Mouse (Mus musculus): ENCODE measurements at regions not wholly inside any gene's neighbourhood (a gene's known extent, or its start where the extent isn't known, plus 50 kb on each side); places are given as distances from the start of the nearest gene placed in this dataset.

DNA sequence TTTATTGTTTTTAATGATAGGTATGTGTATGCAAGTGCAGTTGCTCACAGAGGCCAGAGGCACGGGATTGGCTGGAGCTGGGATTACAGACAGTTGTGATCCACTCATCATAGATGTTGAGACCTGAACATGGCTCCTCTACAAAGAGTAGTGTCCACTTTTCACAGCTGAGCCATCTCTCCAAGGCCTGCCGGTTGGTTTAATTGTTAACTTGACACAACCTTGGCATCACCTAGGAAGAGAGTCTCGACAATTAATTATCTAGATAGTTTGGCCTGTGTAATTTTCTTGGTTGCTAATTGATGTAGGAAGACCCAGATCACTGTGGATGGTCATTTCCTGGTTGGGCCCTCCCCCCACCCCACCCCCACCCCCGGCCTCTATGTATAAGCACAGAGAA lies 111.1 kb upstream of the Kit start:
- in situ Hi-C loops (cut with MboI, MseI): no loop called here

DNA sequence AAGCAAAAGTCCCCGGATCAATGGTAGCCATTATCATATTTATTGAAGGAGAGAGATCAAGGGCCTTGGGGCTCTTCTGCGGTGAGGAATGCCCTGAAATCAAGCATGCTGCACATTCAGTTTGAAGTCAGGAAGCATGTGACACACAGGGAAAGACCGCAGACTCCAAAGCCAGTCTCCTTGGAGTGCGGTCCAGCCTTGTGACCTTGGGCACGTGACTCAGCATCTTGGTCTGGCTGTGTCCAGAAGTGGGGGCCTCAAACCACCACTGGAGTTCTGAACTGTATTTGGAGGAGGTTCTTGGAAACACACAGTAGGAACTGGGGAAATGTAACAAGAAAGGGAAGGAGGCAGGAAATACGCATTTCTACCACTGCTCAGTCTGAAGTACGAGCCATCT lies 109.0 kb upstream of the Kit start:
- in situ Hi-C loops (cut with MboI, MseI): no loop called here

DNA sequence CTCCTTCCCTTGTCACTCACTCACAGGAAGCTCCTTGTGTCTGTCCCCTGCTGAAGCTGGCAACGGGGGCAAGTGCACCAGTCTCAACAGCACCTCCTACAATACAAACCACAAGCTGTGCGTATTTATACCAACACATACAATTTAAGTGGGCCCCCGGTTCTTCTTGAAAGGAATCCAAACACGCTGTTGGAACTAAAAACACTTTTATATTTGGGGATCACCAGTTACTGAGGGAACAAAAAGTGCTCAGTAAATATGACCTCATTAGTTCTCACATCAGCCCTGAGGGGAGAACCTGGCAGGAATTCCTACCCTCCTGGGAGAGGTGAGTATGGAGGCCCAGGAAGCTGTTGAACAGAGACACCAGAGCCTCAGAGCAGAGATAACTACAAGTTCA lies 107.8 kb upstream of the Kit start:
- in situ Hi-C loops (cut with MboI, MseI): no loop called here

DNA sequence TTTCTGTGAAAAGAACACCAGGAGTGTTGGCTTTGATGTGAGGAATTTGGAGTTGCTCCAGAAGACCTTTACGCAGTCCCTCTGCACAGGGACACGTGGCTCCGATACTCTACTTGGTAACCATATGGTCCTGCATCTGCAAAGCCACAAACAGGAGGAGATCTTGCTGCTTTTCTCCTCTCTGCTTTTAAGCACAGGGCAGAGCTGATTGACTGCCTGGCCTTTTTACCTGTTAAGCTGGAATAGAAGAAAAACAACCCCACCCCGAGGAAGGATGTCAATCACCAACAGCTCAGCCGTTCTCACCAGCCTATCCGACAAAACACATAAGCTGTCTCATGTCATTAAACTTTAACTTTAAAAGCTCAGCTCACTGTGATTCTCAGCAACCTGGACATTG lies 106.8 kb upstream of the Kit start:
- in situ Hi-C loops (cut with MboI, MseI): no loop called here

DNA sequence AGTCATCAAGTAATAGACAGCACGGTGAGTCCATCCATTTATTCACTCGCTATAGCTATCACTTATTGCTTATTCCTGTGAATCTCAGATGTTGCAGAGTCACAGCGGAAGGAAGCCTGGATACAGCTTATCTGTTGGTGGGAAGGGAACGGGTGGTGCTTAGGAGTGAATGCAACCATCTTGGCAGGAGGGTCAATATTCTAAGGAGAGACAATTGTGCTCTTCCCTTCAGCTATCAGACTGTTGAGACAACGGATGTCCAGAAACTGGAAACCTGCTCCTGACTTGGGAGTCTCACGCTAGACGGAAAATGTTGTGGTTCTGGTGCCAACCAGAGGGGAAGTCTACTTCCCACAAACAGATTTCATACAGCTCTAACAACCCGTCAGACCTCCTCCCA lies 103.7 kb upstream of the Kit start:
- in situ Hi-C loops (cut with MboI, MseI): no loop called here

DNA sequence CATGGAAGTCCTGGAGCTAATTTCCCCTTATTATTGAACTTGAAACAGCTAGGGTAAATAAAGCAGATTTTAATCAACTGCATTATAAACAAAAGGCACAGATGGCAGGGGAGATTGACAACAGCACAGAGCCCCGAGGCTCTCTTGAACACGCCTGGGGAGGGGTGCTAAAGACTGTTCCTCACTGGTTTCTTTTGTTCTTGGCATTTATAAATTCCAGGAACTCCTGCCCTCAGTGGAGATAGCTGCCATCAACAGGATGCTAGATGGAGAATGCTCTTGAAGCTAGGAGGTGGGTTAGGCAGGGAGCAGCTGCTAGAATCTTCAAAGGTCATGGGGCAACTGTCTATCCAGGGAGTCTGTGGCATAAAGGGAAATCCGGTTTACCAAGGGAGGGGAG lies 102.2 kb upstream of the Kit start:
- in situ Hi-C loops (cut with MboI, MseI): no loop called here

DNA sequence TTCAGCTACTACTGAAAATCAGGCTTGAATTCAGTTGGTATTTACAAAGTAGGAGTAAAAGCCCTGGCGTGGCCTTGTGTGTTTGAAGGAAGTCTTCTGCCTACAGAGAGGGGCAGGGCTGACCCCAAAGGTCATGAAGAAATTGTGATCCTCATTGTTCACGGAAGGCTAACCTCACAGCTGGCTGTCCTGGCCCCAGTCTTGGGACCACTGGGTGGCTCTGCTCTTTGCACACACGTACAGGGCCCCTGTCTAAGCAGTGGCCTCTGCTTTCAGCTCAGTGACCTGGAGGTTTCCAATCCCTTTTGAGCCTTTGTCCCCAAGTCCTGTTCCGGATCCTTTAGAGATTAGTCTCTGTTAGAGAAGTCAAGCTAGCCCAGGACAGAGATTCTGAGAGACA lies 99.3 kb upstream of the Kit start:
- in situ Hi-C loops (cut with MboI, MseI): no loop called here

DNA sequence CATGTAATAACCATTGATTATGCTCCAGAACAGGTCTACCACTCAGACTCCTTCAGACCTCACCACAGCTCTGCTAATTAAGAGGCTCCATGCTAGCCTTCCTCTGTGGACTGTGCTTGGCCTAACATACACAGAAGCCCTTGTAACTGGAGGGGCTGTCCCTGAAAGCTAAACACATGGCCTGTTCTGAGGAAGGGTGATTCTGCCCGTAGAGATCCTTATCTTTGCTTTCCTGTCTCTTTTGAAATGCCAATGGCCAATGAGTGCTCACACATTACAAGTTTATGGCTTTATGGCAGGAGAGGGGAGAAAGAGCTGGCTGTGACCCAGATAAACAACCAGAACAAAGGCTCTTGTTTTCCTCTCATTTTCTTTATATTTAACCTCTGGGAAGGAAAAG lies 96.2 kb upstream of the Kit start:
- in situ Hi-C loops (cut with MboI, MseI): no loop called here

DNA sequence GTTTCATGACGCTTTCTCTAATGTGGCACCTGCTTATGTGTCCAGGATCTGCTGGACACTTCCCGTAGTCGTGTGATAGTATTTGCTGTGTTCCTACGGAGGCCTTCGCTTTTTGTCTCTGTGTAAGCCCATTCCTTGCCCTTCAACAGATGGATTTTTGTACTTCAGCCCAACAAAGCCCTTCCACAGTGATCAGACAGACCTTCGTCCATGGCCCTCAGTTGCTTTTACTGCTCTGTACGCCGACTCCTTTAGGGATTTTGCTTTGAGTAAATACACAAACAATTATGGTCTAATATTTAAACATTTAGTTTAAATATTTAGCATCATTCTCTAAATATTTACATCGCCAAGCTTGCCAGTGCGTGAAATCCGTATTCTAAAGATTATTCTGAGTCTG lies 95.6 kb upstream of the Kit start:
- in situ Hi-C loops (cut with MboI, MseI): no loop called here

DNA sequence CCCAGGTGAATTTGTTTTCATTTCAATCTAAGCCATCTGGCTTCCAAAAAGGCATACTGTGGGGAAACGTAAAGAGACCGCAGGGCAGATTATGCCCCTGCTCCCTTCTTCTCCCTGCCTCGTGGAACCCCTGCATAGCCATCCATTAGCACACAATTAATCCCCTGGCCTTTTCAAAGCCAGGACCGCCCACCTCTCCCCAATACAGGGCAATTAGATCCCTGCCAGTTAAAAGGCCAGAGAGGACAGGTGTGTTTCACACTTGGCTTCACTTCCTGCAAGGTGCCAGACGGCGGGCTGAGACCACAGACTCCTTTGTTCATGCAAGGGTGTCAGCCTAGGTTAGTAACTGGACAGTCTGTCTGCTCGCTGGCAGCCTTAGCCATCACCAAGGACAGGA lies 93.1 kb upstream of the Kit start:
- in situ Hi-C loops (cut with MboI, MseI): loop anchor here (10.0 kb wide), 1 partner anchor 1847 kb away; the partner anchor contains the start of gene Lrrc66

DNA sequence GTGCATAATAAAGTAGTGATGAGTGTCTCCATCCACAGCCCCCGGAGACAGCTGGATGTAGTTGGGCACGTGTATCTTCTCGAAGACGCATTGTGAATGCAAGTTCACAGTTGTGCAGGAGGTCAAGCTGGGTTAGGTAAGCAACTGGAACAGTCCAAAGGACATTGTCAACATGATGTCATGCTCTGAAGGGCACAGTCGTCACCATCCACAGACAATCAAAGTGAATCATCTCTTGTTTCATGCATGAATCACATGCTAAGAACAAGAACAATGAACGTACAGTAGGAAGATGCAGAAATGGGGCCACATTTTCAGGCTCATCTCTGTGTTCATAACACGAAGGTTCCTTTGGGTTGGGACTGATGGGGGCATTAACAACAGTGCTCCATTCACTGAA lies 90.4 kb upstream of the Kit start:
- in situ Hi-C loops (cut with MboI, MseI): loop anchor here (10.0 kb wide), 1 partner anchor 1850 kb away; the partner anchor contains the start of gene Lrrc66

DNA sequence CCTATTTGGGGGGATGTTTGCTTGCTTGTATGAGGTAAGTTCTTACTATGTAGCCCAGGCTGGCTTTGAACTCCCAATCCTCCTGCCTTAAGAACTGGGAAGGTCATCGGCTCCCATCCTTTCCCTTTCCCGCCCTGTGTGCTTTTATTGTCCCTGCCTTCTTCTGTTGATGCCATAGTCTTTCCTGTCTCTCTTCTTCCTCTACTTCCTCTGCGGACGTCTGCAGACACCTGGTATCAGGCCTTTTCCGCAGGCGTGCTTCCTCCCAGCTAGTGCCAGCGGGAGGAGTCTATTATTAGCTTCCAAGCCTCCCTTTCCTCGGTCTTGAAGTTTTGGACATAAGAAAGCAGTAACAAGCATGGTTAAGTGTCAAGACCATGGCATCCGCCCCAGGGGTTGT lies 83.9 kb upstream of the Kit start:
- in situ Hi-C loops (cut with MboI, MseI): no loop called here

DNA sequence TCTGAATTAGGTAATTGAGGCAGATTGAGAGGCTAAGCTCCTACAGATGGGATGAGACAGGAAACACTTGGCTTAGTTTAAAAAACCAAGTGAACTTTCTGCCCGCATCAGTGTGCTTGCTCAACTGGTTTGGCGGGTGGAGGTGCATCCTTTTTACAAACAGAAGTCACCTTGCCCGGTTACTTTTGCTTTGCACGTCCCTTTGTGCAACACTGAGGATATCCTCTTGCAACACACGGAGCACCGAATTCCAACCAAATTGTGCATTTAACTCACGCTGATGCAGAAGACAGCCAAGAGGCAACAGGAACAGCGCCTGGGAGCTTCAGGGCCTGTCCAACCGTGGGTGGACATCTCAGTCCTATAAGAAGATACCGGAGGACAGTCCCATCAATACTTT lies 80.6 kb upstream of the Kit start:
- in situ Hi-C loops (cut with MboI, MseI): no loop called here

DNA sequence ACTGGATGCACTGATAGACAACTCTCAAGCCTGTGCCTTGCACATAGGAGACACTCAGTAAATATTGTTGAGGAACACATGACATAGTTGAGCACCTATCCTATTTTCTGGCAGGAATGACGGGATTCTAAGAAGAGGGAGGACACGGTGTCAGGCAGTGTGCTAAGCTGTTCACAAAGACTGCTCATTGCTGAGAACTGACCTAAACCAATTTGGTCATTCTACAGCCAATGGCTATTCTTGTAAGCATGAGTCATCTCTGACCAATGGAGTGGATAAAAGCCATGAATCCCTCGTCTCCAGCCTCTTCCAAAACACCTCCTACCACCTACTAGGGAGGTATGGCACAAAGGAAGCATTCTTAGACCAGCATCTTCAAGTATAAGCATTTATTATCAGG lies 75.7 kb upstream of the Kit start:
- in situ Hi-C loops (cut with MboI, MseI): no loop called here

DNA sequence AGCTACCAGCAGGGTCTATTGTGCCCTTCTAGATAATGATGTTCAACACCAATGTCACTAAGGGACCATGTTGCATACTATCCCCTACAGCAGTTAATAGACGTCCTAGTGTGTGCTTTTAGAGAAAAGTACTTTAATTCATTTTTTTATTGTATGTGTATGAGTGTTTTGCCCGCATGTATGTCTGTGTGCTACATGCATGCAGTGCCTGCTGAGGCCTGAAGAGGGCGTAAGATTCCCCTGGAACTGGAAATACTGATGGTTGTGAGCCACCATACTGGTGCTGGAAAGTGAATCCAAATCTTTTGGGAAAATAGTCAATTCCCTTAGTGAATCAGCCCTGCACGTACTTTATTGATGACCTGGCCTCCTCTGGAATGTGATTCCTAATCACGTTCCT lies 75.0 kb upstream of the Kit start:
- in situ Hi-C loops (cut with MboI, MseI): no loop called here

DNA sequence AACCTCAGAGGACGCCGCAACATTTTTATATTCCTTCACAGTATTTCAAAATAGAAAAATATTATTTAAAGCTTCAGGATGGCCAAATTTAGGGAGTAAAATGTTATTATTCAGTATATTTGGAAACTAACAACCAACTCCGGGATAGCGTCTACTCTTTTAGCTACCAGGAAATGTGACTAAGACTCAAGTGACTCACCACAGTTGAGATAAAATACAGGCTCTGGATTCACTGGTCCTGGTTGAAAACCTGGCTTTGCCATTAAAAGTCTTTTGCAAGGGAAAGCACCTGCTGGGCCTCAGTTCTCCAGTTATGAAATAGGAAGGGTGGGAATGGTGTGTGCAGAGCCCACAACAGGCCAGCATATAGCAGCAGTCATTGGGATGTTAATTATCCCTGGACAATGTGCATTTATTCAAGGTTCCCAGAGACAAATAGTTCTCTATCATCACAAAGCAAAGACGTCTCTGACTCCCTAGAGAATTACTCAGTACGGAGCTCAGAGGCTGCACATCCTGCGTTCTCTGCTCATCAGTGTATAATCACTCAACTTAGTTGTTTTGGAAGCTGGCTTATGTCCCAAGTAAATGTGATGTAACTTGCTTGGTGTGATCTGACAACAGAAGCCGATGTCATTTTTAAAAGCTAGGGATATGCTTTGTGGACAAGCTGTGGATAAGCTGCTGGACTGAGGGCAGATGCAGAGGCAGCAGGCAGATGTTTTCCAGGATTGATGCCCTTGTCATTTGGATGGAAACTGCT lies 73.9 kb upstream of the Kit start:
- in situ Hi-C loops (cut with MboI, MseI): no loop called here

DNA sequence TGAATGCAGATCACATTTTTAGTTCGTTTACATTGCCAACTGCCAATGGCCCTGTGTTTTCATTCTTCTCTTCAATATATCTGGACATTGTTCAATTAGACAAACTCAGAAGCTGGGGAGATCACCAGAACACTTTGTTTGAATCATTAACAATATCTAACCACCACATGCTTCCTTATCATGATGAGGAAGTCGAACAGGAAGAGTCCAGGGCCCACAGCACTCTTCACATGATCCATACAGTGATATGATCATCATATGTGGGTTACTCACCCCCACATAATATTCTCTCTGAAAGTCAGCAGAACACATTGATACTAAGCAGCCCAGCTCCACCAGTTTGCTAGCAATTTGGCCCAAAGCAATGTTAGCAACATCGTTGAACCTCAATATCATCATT lies 71.0 kb upstream of the Kit start:
- in situ Hi-C loops (cut with MboI, MseI): no loop called here

DNA sequence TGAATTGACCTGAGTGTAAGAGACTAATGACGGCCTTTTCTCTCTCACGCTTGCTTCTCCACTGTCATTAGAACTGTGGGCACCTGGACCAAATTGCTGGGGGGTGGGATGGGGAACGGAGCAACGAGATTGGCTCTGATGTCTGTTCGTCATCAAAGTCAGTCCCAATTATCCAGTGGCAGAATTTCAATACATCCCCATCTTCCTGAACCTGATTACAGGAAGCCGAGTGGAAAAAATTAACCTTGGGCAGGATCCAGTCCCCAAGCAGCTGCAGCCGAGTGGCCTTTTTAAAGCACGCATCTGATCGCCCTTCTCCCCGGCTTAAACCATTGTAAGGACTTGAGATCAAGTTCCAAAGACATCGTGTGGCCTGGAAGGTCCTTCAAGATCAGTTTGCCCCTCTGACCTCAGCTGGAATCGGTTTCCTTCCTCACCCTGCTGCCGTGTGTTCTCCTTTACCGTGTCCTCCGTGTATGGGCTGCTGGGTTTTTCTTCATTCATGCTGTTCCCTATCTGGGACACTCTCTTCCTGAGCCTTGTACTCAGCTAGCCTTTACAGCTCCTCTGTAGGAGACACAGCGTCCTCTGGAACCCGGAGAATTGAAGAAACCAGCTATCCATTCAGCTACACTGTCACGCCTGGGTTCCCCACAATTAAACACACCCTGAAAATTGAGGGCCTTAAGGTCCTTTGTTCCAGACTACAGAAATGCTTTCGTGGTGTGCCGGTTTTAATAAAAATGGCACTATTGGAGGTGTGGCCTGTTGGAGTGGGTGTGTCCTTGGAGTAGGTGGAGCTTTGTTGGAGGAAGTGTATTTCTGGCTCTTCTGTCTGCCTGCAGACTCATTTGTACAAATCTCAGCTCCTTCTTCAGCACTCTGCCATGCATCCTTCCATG lies 61.9 kb upstream of the Kit start:
- in situ Hi-C loops (cut with MboI, MseI): no loop called here

DNA sequence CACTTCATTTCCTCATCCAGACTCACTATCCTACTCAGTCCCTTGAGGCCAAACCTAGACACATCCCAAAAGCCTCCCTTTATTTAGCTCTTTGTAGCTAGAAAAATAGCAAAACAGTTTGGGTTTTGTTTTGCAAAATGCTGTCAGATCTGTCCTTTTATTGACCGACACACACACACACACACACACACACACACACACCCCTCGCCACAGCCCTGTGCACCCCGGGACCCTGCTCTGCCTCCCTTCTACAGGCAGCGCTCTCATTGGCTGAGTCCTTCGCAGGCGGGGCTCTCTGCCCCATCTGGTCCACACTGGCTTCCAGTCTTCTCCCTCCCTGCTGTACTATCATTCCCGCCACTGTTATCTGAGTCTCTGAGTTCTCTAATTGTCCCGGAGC lies 56.5 kb upstream of the Kit start:
- in situ Hi-C loops (cut with MboI, MseI): no loop called here

DNA sequence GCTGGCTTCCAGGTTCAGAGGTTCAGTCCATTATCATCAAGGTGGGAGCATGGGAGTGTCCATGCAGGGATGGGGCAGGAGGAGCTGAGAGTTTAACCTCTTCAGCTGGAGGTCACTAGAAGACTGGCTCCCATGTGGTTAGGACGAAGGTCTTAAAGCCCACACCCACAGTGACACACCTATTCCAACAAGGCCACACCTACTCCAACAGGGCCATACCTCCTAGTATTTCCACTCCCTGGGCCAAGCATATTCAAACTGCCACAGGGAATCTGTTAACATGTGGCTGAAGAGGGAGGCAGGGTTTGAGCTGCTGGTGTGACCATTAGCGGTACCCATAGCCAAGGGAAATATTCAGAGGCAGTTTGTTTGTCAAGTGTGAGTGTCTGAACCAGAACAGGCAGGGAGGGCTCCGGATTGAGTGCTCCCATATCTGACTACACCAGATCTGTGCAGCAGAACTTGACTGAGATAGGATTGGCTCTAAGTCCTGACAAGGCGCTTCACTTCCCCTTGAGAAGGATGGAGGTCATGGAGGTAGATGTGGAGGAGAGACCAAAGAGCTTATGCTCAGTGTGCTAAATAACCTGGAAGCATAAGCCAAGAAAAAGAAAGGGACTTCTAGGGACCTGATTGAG lies 51.6 kb upstream of the Kit start:
- in situ Hi-C loops (cut with MboI, MseI): no loop called here
